Mouse (Mus musculus) olfactory bulb, adult 2 months (tissue): ENCODE measurements at regions not wholly inside any gene's neighbourhood (a gene's known extent, or its start where the extent isn't known, plus 50 kb on each side); places are given as distances from the start of the nearest gene placed in this dataset.
"Not testable (repeated sequence)": the region's sequence is repeated elsewhere in the genome, so short reads cannot be mapped to it uniquely, and the experiment has no call there.

Experiments used
- CTCF ChIP-seq: fragments of 200-500 bp; IDR thresholded peaks from 2 replicates; pipeline ENCODE4 v1.5.1; 2012; ENCODE audit warnings: low read depth, mild to moderate bottlenecking, low read length, moderate library complexity; ENCODE audit not compliant: insufficient read depth
- POLR2A ChIP-seq: fragments of 200-500 bp; IDR thresholded peaks from 2 replicates; pipeline ENCODE4 v1.6.1; 2012; ENCODE audit warnings: mild to moderate bottlenecking, low read depth, low read length, moderate library complexity; ENCODE audit not compliant: insufficient read depth

- TF ChIP-seq CTCF, POLR2A: not testable (repeated sequence)
These were observed 99.5 kb upstream of the Fshb start for GRCm38 (mm10) chr2:107158836-107159402.
